Mouse (Mus musculus): ENCODE results near the gene Spta1.

Spta1 gene

DNA sequence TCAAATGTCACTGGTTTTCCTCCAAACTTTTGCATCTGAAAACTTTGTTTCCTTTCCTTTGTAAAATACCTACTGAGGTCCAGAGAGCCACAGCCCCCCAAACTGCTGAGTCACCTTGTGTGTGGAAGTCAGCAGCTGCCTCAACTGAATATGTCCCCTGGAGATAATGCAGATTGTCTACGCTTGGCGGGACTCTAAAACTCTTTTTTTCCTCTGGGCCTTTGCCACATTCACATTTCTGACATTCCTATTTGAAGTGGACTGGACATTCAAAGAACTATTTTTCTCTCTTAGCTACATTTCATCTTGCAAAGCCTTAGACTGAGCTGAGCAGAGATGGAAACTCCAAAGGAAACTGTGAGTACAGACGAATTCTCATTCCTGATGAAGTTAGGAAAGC lies at the start of gene Spta1:
Gene Spta1 (plus strand): TSS at position 172 of the 400 bp plus-strand sequence.
- no peak for DNase-seq (ENCODE audit: low spot score)

DNA sequence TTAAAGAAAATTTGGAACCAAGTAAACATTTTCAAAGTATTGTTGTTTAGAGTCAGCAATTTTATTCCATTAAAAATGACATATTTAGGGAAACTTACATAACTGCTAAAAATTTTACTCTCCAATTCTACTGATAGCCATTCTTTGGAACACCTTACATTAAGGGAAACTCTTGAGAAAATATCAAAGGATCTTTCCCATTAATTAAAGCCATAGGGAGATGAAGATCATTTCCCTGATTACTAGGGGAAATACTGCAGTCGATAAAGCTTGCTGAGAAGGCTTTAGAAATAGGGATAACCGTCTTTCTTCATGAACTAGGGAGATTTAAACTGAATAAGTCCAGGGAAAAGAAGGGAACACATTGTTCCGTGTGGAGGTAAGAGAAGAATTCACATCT lies 41.4 kb upstream of the Spta1 start, which contains the start of gene Olfr424:
Gene Olfr424 (plus strand): TSS at position 301 of the 400 bp plus-strand sequence.
- no peak for DNase-seq (ENCODE audit: low spot score)

- no peak for DNase-seq (ENCODE audit: low spot score)
Observed at GRCm38 (mm10) chr1:174131999-174132398, 40.6 kb upstream of the Spta1 start.

GRCm38 (mm10) chr1:174141384-174141783 lies 31.2 kb upstream of the Spta1 start:
- DNase-seq (ENCODE audit: low spot score) = no peak

GRCm38 (mm10) chr1:174146696-174147095 lies 25.9 kb upstream of the Spta1 start:
- DNase-seq (ENCODE audit: low spot score) = no peak

DNA sequence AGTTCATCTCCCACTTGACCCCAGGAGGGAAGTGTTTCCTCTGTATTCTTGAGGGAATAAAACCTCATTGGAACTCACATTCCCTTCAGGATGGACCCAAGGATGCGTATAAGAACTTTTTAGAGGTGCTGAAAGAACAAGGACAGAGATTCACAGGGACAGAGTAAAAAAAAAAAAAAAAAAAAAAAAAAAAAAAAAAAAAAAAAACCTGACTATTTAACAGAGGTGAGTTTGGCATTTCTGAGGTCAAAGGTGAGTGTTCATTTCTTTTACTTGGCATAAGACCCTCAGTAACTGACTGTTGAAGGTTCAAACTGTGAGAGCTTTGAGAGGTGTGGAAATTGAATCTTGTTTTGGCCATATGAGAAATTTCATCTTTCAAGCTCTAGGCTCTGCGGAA lies 23.3 kb upstream of the Spta1 start:
- no peak for DNase-seq (ENCODE audit: low spot score)

GRCm38 (mm10) chr1:174155333-174155732 lies 17.2 kb upstream of the Spta1 start, which contains the start of gene Olfr420:
Gene Olfr420 (plus strand): TSS chr1:174155633.
- DNase-seq (ENCODE audit: low spot score) = no peak

DNA sequence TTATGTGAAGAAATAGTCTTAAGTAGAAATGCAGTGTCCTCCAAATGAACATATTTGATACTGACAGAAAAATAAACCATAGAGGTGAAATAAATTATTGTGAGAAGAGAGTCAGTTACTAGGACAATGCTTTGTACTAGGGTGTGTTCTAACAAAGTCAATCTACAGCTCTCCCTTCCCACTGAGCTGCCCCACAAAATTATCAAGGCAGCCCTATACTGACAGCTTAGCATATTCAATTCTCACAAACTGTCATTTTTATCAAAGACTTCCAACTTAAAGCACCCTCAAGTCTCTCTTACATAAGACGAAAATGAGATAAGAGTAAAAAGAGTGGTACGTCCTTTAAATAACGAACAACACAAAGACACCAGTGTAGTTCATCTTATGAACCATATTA lies 15.0 kb upstream of the Spta1 start:
- no peak for DNase-seq (ENCODE audit: low spot score)

DNA sequence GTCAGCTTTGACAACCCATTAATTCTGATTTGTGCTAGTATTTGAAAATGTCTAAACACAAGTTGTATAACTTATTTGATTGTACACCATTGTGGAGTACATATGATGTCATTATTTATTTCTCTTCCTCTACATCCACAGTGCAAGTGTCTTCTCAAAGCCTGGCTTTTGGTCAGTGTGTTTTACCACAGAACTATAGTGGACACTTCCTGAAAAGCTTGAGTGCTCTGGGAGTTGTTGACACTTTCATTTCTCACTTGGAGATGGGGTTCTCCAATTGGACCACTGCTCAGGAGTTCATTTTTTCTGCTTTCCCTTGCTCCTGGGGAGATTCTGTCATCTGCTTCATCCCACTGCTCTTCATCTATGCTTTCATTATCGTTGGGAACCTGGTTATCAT lies 14.1 kb upstream of the Spta1 start:
- DNase-seq (ENCODE audit: low spot score) = no peak

GRCm38 (mm10) chr1:174159095-174159494 lies 13.5 kb upstream of the Spta1 start:
- DNase-seq (ENCODE audit: low spot score) = no peak

DNA sequence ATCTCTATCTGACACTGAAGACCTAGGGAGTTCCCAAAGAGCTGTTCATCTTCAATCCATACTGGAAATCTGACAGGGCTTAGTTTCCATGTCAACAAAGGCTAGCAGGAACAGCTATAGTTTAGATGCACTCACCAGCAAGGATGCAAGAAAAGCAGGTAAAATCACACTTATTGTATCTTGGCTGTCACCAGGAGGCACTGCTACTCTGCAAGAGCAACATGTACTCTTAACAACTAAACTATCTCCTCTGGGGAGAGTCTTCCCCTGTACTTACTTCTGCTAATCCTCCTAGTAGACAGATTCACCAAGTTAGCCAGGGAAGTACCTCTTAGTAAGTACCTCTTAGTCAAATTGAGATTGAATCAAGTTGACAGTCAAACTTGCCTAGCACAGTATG lies 3.6 kb upstream of the Spta1 start:
- no peak for DNase-seq (ENCODE audit: low spot score)

DNA sequence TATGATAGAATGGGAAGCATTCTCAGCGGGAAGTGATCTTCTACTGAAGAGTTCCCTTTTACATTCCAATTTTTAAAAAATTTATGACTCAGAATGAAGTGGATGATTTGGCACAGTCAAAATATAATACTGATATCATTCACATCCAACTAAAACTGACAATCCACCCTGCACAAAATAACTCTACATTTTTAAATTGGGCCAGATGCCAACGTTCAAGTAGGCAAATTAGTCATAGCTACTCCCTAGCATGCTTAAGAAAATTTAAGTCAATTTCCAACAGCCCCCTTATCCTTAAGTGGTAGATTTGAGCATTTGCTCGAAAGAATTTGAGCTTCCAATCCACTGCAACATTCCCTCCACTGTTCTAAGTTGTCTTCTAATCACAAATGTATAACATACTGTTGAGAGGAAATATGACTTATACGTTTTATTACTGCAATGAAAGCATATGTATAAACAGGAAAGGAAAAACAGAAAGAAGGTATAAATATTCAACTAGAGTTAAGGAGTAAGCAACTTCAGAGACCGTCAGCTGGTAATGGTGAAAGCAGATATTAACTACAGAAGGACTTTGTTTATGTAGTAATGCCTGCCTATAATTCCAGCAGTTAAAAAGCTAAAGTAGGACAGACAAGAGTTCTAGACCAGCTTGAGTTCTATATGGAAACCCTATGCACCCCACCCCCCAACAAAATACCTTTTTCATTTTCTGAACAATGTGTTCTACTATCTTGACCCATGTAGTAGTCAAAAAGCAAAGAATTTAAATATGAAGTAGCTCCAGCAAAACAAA lies 1.7 kb upstream of the Spta1 start:
- DNase-seq (ENCODE audit: low spot score) = no peak

GRCm38 (mm10) chr1:174171537-174171936 lies 1.0 kb upstream of the Spta1 start:
- DNase-seq (ENCODE audit: low spot score) = no peak

DNA sequence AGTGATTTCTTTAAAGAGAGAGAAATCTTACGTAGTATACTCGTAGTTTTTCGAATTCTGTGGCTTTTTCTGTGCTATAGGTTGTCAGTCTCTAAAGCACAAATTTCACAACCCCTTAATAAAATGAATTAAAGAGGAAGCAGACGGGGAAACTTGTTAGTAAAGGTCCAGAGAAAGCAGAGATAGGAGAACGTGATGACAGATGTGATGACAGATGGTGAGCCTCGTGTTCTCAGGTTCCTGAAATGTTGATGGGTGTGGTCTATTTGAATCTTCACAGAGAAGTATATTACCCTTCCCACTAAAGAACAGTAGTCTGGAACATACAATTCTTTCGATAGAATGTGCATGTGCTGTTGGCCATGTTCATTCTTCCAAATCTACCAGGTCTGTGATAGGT lies 32.1 kb downstream of the Spta1 start:
- no peak for DNase-seq (ENCODE audit: low spot score)

DNA sequence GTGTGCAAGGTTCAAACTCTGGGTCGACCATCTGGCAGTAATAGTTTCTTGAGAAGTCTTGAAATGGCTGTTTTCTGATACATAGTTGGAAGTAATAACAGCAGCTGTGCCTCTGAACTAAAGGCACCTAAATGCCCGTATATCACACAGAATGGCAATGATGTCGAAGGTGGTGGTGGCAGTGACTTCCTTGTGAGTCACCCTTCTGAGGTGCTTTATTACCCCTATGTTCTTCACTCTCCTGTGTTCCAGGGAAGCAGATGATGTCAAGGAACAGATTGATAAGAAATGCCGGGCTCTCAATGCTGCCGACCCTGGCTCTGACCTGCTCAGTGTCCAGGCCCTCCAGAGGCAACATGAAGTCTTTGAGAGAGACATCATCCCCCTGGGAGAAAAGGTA lies 39.7 kb downstream of the Spta1 start:
- no peak for DNase-seq (ENCODE audit: low spot score)

DNA sequence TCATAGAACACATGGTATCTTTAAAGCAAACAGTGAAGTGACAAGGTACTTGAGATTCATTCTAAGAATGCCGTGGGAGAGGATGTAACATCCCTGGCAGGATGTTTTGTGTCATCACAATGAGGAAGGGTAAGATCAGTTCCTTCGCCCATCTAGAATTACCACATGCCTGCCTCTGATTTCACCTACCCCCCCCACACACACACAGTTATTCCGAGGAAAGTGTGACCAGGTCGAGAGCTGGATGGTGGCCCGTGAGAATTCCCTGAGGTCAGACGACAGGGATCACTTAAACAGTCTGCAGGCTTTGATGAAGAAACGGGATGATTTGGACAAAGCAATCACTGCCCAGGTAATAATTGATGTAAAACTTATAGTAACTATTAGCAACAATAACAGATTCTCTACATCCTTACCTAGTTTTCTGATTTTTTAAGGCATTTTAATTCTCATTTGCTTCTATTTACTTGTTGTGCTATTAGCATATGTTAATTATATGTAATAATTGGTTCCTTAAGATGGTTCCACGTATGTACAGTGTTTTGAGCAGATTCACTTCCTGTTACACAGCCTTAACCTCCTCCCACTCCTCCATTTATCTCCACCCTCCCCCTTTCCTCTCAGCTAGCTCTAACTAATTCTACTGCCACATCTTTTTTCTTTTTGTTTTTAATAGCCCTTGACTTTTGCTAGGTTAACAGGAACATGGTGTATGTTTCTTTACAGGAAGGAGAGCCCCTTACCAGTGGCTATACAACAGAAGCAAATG lies 42.9 kb downstream of the Spta1 start:
- no peak for DNase-seq (ENCODE audit: low spot score)

DNA sequence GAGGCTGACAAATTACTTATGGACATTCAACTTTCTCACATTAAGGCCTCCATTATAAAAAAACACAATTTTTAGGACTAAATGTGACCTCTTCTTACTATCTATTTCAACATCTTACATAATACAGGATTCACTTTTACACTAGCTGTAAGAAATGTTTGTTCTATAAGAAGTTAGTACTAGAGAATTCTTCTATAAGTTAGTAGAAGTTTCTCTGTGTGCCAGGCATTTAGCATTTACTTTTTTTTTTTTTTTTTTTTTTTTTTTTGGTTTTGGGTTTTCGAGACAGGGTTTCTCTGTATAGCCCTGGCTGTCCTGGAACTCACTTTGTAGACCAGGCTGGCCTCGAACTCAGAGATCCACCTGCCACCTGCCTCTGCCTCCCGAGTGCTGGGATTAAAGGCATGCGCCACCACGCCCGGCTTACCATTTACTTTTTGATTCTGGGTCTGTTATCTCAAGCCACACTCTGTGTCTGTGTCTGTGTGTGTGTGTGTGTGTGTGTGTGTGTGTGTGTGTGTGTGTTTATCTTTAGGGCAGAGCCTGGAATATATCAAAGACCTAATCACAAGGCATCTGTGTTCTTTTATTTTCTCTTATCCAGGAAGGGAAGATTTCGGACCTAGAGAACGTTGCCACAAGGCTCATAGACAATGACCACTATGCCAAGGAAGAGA lies 44.1 kb downstream of the Spta1 start:
- no peak for DNase-seq (ENCODE audit: low spot score)

DNA sequence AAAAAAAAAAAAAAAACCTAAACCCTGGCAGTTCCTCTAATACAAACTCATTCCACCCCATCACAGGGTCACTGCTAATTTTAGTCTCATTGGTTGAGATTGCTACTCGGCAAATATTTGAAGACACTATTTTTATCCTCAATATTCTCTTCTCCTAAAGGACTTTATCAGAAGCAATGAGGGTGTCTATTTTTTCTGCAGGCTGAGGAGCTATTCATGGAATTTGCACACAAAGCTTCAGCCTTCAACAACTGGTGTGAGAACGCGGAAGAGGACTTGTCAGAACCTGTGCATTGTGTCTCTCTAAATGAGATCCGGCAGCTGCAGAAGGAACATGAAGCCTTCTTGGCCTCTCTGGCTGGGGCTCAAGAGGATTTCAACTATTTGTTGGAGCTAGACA lies 67.3 kb downstream of the Spta1 start:
- DNase-seq (ENCODE audit: low spot score) = no peak

DNA sequence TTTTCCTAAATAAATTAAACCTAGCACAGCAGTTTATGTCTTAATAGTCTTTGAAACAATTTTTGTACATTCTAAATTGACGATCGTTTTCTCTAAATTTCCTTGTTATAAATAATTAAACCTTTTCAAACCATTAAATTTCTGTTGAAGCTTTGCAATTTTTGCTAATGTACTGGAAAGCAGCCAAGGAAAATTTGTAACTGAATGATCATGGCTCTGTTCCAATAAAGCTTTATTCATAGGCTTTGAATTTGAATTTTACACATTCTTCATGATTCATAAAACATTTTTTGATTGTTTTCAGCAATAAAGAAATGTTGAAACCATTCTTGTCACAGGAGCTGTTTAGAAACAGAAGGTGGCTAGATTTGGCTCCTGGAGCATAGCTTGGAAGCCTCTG lies 72.0 kb downstream of the Spta1 start:
- DNase-seq (ENCODE audit: low spot score) = no peak

DNA sequence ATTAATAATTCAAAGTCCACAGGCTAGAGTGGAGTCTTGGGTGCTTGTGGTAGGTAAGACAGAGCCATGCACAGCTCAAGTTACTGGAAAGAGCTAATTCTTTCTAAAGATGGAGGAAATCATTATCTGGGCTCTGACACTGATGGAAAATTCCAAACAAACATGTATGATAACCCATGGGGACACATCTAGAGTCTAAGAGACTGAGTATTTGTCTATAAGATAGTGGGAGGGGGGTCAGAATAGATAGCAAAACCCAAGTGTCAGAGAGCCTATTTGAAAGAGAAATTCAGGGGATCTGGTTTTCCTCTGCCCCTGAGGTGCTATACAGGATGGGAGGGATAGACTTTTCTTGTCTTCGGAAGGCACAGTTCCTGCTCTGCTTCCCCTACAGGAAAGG lies 73.5 kb downstream of the Spta1 start:
- no peak for DNase-seq (ENCODE audit: low spot score)

- DNase-seq (ENCODE audit: low spot score) = no peak
Observed at GRCm38 (mm10) chr1:174247170-174247569, 74.6 kb downstream of the Spta1 start.

- no peak for DNase-seq (ENCODE audit: low spot score)
Observed at GRCm38 (mm10) chr1:174250376-174250775, 77.8 kb downstream of the Spta1 start.

DNA sequence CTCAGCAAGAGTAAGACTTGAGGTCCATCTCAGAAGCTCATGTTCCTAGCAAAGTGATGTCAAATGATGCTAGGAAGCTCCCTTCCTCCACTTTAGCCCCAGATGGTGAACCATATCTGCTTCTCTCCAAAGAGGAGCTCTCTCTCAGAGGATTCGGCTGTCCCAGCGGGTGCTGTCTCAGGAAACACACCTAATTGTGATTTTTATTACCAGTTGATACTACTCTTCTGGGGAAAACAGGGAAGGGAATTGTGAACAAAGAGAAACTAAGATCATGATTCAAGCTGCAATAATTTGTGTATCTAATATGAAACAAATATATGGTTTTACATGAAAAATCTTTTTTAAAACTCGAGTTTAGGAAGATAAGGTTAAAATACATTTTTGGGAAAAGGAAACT lies 79.4 kb downstream of the Spta1 start, which contains the start of gene Olfr419:
Gene Olfr419 (minus strand): TSS at position 101 of the 400 bp plus-strand sequence.
- DNase-seq (ENCODE audit: low spot score) = no peak
